In the genomic region with DNA sequence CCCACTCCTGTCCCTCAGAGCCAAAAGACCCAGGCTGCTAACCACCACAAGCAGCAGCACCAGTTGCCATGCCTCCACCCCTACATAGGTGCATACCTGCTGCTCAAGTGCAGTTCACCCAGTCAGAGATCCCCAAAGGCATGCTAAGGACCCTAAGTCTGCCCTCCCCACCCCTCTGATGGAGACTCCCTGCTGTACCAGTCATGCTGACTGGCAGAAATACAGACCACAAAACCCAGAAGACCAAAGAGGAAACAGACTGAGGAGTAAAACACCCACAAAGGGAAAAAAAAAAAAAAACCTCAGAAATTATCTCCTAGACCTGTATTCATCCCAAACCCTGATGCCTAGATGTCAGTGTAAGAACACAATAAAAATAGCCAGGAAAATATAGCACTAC, we compare ENCODE assay signal across 34 mouse cellular contexts. TPM values are rescaled to one million over a fixed set of nuclear protein-coding genes. Genes with fewer than 3 reads are reported as not detected.
"Had no signal": no experiment of that assay in that cellular context is flagged by ENCODE, and none has a peak within 500 bp of the region (broad histone marks: within the 10 kb centered on the region; RNA-seq: fewer than 3 reads in every experiment).

No protein-coding gene starts in this region.

- H3K9ac ChIP-seq: liver, embryonic 13.5 days; midbrain, embryonic 12.5 days; midbrain, embryonic 15.5 days; neural tube, embryonic 13.5 days had no signal

- DNase-seq: kidney, adult 2 months; kidney, postnatal 25 days; layer of hippocampus, postnatal 36 days; liver, embryonic 13.5 days; lung, adult 2 months; lung, postnatal 14 days; lung, postnatal 4 days; retina, postnatal 1 day; thymus, postnatal 25 days had no signal

- ATAC-seq: intestine, postnatal 0 days; midbrain, embryonic 15.5 days had no signal

- H3K36me3 ChIP-seq: liver, embryonic 13.5 days; midbrain, embryonic 12.5 days; midbrain, embryonic 15.5 days; neural tube, embryonic 13.5 days had no signal

- H3K9me3 ChIP-seq: liver, embryonic 13.5 days; midbrain, embryonic 12.5 days; midbrain, embryonic 15.5 days; neural tube, embryonic 13.5 days had no signal

- H3K27me3 ChIP-seq: liver, embryonic 13.5 days; midbrain, embryonic 12.5 days; midbrain, embryonic 15.5 days; neural tube, embryonic 13.5 days had no signal

- H3K4me2 ChIP-seq: liver, embryonic 13.5 days; midbrain, embryonic 12.5 days; midbrain, embryonic 15.5 days; neural tube, embryonic 13.5 days had no signal

- H3K27ac ChIP-seq: kidney, postnatal 0 days; left cerebral cortex, adult 2 months; liver, embryonic 13.5 days; midbrain, embryonic 12.5 days; midbrain, embryonic 15.5 days; neural tube, embryonic 13.5 days; stomach, postnatal 0 days had no signal

- H3K4me1 ChIP-seq: liver, embryonic 13.5 days; midbrain, embryonic 12.5 days; midbrain, embryonic 15.5 days; neural tube, embryonic 13.5 days had no signal

- H3K4me3 ChIP-seq: left cerebral cortex, adult 2 months; liver, embryonic 13.5 days; midbrain, embryonic 12.5 days; midbrain, embryonic 15.5 days; myocyte; neural tube, embryonic 13.5 days had no signal

RNA-seq across cellular contexts. Expression of a gene that starts 33.4 kb away (rescaled TPM):
- total RNA-seq: layer of hippocampus, adult 8-10 months; layer of hippocampus, postnatal 10 days; layer of hippocampus, postnatal 36 days; left cerebral cortex, adult 2 months; left cerebral cortex, postnatal 10 days; left cerebral cortex, postnatal 36 days; liver, adult 2 months; megakaryocyte-erythroid progenitor cell, adult 5-6 weeks; monocyte, adult 5-6 weeks; neutrophil, adult 5-6 weeks had no signal
- polyA plus RNA-seq: intestine, postnatal 0 days; kidney, adult 2 months; kidney, embryonic 14.5 days; kidney, postnatal 0 days; limb, embryonic 11.5 days; limb, embryonic 14.5 days; liver, adult 2 months; liver, embryonic 13.5 days; liver, embryonic 16.5 days; lung, adult 2 months; lung, embryonic 16.5 days; midbrain, embryonic 12.5 days; midbrain, embryonic 15.5 days; myocyte; neural tube, embryonic 13.5 days; small intestine, adult 2 months; spleen, adult 2 months; stomach, embryonic 14.5 days; stomach, postnatal 0 days; thymus, postnatal 0 days had no signal
